Mouse (Mus musculus) E14TG2a.4 (cell line): ENCODE results near the gene Epha3.

Experiments used
- H3K27me3 ChIP-seq: 2 replicates; pipeline ENCODE4 v1.6.1; 2014; ENCODE audit warnings: low read length, control low read depth; ENCODE audit not compliant: insufficient read depth
- H3K36me3 ChIP-seq: 2 replicates; pipeline ENCODE4 v1.6.1; 2014; ENCODE audit warnings: low read length, control low read depth; ENCODE audit not compliant: insufficient read depth
- H3K4me1 ChIP-seq: replicated peaks from 2 replicates; pipeline ENCODE4 v1.6.1; 2014; ENCODE audit warnings: low read depth, low read length, control low read depth
- H3K4me3 ChIP-seq: replicated peaks from 2 replicates; pipeline ENCODE4 v1.5.1; 2014; ENCODE audit warnings: mild to moderate bottlenecking, low read length
- H3K9me3 ChIP-seq: 2 replicates; pipeline ENCODE4 v1.6.1; 2014; ENCODE audit warnings: low read length, control low read depth
- CTCF ChIP-seq: conservative IDR thresholded peaks from 2 replicates; pipeline ENCODE4 v1.5.1; 2014; ENCODE audit warnings: low read length
- NANOG ChIP-seq: IDR thresholded peaks from 2 replicates; pipeline ENCODE4 v1.6.1; 2014; ENCODE audit warnings: borderline replicate concordance, low read length, mixed read lengths
- POU5F1 ChIP-seq: IDR thresholded peaks from 2 replicates; pipeline ENCODE4 v1.6.1; 2014; ENCODE audit warnings: low read length, borderline replicate concordance

Epha3 gene

DNA sequence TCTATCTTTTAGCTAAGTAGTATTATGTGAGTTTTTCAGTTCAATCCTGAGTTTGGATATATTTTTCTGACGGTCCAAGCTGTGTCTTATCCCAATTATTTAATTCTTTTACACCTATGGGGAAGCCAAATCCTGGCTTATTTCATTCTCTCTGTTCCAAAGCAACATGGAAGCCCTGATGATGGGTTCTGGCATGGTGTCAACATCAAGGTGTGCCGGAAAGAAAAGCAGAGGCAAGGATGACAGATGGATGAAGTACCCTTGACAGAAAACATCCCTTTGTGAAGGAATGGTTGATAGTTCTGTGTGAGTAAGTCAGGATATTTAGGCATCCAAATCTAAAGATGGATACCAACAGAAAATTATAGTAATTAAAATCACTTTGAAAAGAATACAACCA is 21.1 kb downstream of the Epha3 start:
- H3K36me3 ChIP-seq = no peaks in the 10 kb centered on the region
- H3K4me1 ChIP-seq = no peaks in the 10 kb centered on the region
- TF ChIP-seq CTCF (no peak), POU5F1 (no peak), NANOG (no peak)
- no peak overlapping the region for H3K4me3 ChIP-seq
- H3K27me3 ChIP-seq = no peaks in the 10 kb centered on the region
- no peaks in the 10 kb centered on the region for H3K9me3 ChIP-seq

- H3K36me3 ChIP-seq = no peaks in the 10 kb centered on the region
These were observed 26.5 kb downstream of the Epha3 start for GRCm38 (mm10) chr16:63837466-63837865.

DNA sequence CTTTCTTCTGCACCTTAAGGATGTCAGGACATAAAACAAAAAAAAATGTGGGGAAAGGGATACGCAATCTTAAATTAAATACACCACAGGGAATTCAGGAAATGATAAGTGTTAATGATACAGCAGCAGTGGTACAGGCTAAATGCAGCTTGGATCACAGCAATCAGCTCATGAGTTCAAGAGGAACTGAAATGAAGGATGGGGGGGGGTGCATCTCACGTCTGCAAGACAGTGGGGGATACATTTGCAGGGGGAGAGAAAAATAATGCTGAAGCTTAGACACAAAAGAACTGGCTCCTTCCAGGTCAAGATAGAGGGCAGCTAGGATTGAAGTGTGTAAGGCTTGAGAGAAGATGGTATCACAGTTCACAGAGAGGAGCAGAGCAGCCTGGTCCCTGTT is 42.8 kb downstream of the Epha3 start:
- Histone ChIP-seq H3K36me3 (no peaks in the 10 kb centered on the region), H3K9me3 (no peaks in the 10 kb centered on the region), H3K27me3 (no peaks in the 10 kb centered on the region), H3K4me3 (no peak overlapping the region), H3K4me1 (no peaks in the 10 kb centered on the region)
- TF ChIP-seq CTCF (no peak), POU5F1 (no peak), NANOG (no peak)

More at GRCm38 (mm10) chr16:63837466-63837865, 26.5 kb downstream of the Epha3 start:
- Histone ChIP-seq H3K4me3 (no peak overlapping the region), H3K27me3 (no peaks in the 10 kb centered on the region), H3K9me3 (no peaks in the 10 kb centered on the region), H3K4me1 (no peaks in the 10 kb centered on the region)
- TF ChIP-seq CTCF = no peak
- no peak for TF ChIP-seq POU5F1
- no peak for TF ChIP-seq NANOG

DNA sequence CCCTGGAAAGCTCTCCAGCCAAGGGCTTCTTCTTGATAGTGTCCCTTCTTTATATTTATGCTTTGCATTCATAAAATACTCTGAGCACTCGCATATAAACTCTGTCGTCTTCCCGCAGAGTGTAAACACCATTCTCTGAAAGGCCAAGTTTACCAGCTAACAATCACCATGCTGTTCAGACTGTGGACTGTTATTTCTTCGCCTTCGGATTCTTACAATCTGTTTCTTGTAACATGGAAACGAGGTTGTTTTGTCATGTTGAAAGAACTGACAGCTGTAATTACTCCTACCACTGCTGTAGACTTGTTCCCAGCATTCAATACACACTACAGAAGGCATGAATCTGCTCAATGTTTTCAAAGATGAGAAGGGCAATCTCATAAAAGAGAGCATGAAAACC is 46.4 kb downstream of the Epha3 start:
- Histone ChIP-seq H3K4me3 (no peak overlapping the region), H3K4me1 (no peaks in the 10 kb centered on the region), H3K27me3 (no peaks in the 10 kb centered on the region), H3K36me3 (no peaks in the 10 kb centered on the region), H3K9me3 (no peaks in the 10 kb centered on the region)
- TF ChIP-seq NANOG (no peak), CTCF (no peak), POU5F1 (no peak)

- no peaks in the 10 kb centered on the region for H3K9me3 ChIP-seq
- H3K4me1 ChIP-seq = no peaks in the 10 kb centered on the region
- TF ChIP-seq NANOG = no peak
- no peak for TF ChIP-seq POU5F1
- TF ChIP-seq CTCF = no peak
- no peaks in the 10 kb centered on the region for H3K27me3 ChIP-seq
- H3K4me3 ChIP-seq = no peak overlapping the region
- no peaks in the 10 kb centered on the region for H3K36me3 ChIP-seq
These were observed 47.3 kb downstream of the Epha3 start for GRCm38 (mm10) chr16:63816672-63817071.

- no peak overlapping the region for H3K4me3 ChIP-seq
- no peaks in the 10 kb centered on the region for H3K27me3 ChIP-seq
- H3K4me1 ChIP-seq = no peaks in the 10 kb centered on the region
- no peaks in the 10 kb centered on the region for H3K36me3 ChIP-seq
- H3K9me3 ChIP-seq = no peaks in the 10 kb centered on the region
- TF ChIP-seq POU5F1 (no peak), NANOG (no peak), CTCF (no peak)
These were observed 54.1 kb downstream of the Epha3 start for GRCm38 (mm10) chr16:63809871-63810270.

- Histone ChIP-seq H3K4me3 (no peak overlapping the region), H3K36me3 (no peaks in the 10 kb centered on the region), H3K27me3 (no peaks in the 10 kb centered on the region), H3K4me1 (no peaks in the 10 kb centered on the region), H3K9me3 (no peaks in the 10 kb centered on the region)
- TF ChIP-seq POU5F1 = no peak
- TF ChIP-seq CTCF = no peak
- TF ChIP-seq NANOG = no peak
These were observed 55.0 kb downstream of the Epha3 start for GRCm38 (mm10) chr16:63808991-63809390.

DNA sequence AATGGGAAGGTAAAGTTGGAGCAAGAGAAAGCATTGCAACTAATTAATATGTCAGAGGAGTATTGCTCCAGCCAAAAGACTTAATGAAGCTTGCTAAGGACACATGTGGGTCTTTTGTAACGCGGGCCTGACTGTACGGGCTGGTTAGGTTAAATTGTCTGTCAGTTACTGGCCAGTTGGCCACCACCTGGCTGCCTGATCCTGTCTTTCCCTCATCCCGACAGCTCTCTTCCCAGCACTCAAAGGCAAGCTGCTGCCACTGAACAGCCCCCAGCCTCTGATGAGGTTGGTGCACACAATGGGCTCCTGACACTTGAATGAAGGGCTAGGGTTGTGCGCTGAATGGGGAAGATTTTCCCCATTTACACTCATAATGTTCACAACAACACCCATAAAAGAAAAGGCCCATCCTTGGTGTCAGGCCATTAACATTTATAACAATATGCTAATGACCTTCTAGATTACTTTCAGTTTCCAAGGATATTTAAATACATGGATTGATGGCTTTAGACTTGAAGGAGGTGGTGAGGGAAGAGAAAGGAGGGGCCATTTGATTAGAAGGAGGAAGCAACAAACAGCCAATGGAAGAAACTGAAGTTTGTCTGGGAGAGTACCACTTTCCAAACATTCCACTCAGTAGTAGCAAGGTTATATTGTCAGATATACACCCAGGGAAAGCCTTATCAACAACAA is 57.4 kb downstream of the Epha3 start:
- H3K36me3 ChIP-seq = no peaks in the 10 kb centered on the region

DNA sequence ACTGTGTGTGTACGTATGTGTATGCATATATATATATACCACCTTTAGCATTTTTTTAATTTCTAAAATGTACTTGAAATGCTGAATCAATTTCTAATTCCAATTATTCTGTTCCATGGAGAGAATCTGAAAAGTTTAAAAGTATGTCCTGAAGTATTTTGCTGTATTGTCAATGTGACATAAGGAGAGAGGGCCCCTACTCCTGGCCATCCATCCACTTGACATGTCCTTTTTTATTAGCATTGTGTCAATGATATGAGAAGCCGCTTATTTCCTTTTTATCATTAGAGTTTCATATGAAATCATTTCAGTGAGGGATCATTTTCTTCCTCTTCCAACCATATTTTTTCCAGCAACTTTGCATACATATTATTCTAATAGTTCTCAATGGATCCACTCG is 58.0 kb downstream of the Epha3 start:
- Histone ChIP-seq H3K9me3 (no peaks in the 10 kb centered on the region), H3K4me1 (no peaks in the 10 kb centered on the region), H3K27me3 (no peaks in the 10 kb centered on the region), H3K4me3 (no peak overlapping the region), H3K36me3 (no peaks in the 10 kb centered on the region)
- TF ChIP-seq NANOG = no peak
- no peak for TF ChIP-seq POU5F1
- TF ChIP-seq CTCF = no peak

More for the DNA sequence above, 57.4 kb downstream of the Epha3 start:
- Histone ChIP-seq H3K27me3 (no peaks in the 10 kb centered on the region), H3K4me1 (no peaks in the 10 kb centered on the region), H3K9me3 (no peaks in the 10 kb centered on the region), H3K4me3 (no peak overlapping the region)
- TF ChIP-seq POU5F1 (no peak), NANOG (peak; percentile 34; the same call in 1 of the 2 replicates)

GRCm38 (mm10) chr16:63801436-63801835 is 62.5 kb downstream of the Epha3 start:
- TF ChIP-seq POU5F1 = no peak
- TF ChIP-seq NANOG = no peak
- TF ChIP-seq CTCF = no peak
- no peaks in the 10 kb centered on the region for H3K9me3 ChIP-seq
- no peaks in the 10 kb centered on the region for H3K27me3 ChIP-seq
- H3K4me1 ChIP-seq = no peaks in the 10 kb centered on the region
- no peaks in the 10 kb centered on the region for H3K36me3 ChIP-seq
- H3K4me3 ChIP-seq = no peak overlapping the region
